Mouse (Mus musculus) embryonic stem cell, embryonic (primary cell): ENCODE measurements around the gene Plekhh2.
"Not testable (repeated sequence)": the region's sequence is repeated elsewhere in the genome, so short reads cannot be mapped to it uniquely, and the experiment has no call there.

ENCODE experiments used
- CTCF ChIA-PET, 4 experiments: fragments of 300-600 bp in 2 of 4; fragments of 350-600 bp in 2 of 4; sonication (Branson Sonifier 250); formaldehyde crosslinking; loops; one replicate each; lab custom pipeline; 2022; ENCODE audit warnings: inconsistent platforms in 2 of 4; lab: Charles Lee
- POLR2A ChIA-PET, 4 experiments: fragments of 300-600 bp in 2 of 4; fragments of 350-600 bp in 2 of 4; sonication (Branson Sonifier 250); formaldehyde crosslinking; loops; one replicate each; lab custom pipeline; 2022; ENCODE audit warnings: antibody characterized with exemption in 4 of 4, inconsistent platforms in 1 of 4; lab: Charles Lee

The Plekhh2 gene

DNA sequence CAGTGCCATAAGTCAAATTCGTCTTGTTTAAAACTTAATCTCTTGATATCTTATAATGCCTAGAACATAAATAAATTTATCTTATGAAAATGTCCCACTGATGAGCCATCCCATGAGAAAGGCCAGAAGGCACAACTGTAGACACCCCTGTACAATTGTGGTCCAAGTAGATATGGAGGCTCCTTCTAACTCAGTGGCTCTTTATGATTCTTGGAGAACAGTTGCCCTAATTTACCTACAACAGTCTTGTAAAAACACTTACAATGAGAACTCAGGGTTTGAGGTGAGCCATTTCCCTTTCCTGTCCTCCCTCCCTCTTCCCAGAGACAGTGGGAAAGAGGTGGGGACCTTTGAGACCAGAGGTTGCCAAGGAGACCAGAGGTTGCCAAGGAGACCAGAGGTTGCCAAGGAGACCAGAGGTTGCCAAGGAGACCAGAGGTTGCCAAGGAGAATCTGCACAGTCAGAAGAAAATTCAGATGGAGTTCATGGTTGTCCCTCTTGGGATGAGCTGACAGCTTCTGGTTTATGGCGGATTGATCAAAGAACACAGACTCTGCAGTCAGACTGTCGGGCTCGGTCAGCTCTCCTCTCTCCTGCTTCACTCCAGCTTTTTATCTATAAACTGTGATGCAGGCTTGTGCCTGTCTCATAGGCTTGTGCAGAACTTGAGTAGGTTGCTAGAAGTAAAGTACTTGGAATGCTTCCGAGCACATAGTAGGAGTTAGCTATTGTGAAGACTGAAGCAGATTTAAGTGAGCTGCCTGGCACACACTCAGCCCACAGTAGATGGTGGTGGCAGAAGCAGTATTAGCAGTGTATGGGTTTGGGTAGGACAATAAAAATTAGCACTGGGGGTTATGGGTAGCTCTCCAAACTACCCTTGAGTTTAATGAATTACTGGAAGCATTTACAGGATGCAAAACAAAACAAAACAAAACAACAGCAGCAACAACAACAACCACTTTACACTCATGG is 39.5 kb downstream of the Plekhh2 start:
- ChIA-PET CTCF (no interaction called here), POLR2A (no interaction called here)

DNA sequence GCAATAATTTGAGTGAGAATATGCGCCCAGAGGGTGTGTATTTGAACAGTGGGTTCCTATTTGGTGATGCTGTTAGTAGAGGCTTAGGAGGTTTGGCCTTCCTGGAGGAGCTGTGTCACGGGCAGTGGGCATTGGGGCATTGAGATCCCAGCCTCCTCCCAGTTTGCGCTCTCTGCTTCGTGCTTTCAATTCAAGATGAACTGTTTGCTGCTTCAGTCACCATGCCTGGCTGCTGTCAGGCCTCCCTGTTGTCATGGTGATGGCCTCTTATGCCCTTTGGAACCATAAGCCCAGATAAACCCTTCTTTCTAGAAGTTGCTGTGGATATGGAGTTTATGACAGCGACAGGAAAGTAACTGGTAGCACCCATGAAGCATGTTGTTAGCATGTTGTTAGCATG is 40.5 kb downstream of the Plekhh2 start:
- POLR2A ChIA-PET = interaction anchor here in 1 of 4 experiments (0.6 kb wide), 1 partner anchor 31 kb away, joined by 5 read pairs; no protein-coding TSS in a partner anchor

DNA sequence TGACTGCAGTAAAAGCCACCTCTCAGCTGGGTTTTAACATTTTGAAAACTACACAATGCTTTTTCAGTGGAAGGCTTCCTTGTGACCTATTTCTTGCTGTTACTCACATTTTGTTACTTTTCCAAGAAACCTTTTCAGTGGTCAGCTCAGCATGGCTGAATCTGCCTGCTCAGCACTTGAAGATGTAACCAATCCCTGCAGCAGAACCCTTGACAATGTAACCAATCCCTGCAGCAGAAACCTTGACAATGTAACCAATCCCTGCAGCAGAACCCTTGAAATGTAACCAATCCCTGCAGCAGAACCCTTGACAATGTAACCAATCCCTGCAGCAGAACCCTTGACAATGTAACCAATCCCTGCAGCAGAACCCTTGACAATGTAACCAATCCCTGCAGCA is 52.6 kb downstream of the Plekhh2 start:
- POLR2A ChIA-PET, CTCF ChIA-PET: not testable (repeated sequence)

More for the DNA sequence above, 40.5 kb downstream of the Plekhh2 start:
- CTCF ChIA-PET = no interaction called here

- POLR2A ChIA-PET = interaction anchor here in 1 of 4 experiments (1.6 kb wide), 1 partner anchor 9 kb away, joined by 6 read pairs; no protein-coding TSS in a partner anchor
Measured at GRCm38 (mm10) chr17:84565762-84566161, 54.1 kb downstream of the Plekhh2 start.

GRCm38 (mm10) chr17:84566773-84567555 is 55.3 kb downstream of the Plekhh2 start:
- POLR2A ChIA-PET = interaction anchor here (0.6 to 1.6 kb wide), 12 partner anchors 8 to 582 kb away, joined by 3 to 7 read pairs (median 3); partner anchors contain the start of gene Plekhh2 (in 1 of the 4)
- CTCF ChIA-PET = interaction anchor here in 3 of 4 experiments (0.5 to 1.1 kb wide), 4 partner anchors 73 to 569 kb away, joined by 3 to 4 read pairs (median 4); no protein-coding TSS in a partner anchor

More at GRCm38 (mm10) chr17:84565762-84566161, 54.1 kb downstream of the Plekhh2 start:
- CTCF ChIA-PET = interaction anchor here in 1 of 4 experiments (0.6 kb wide), 1 partner anchor 77 kb away, joined by 4 read pairs; no protein-coding TSS in a partner anchor

- POLR2A ChIA-PET = no interaction called here
- CTCF ChIA-PET = no interaction called here
Measured at GRCm38 (mm10) chr17:84568807-84569206, 57.1 kb downstream of the Plekhh2 start.

GRCm38 (mm10) chr17:84569770-84570169 is 58.1 kb downstream of the Plekhh2 start:
- ChIA-PET POLR2A (interaction anchor here in 1 of 4 experiments (2.2 kb wide), 1 partner anchor 58 kb away, joined by 5 read pairs; the partner anchor contains the start of gene Plekhh2), CTCF (no interaction called here)

- ChIA-PET POLR2A (interaction anchor here in 1 of 4 experiments (0.7 to 2.2 kb wide), 3 partner anchors 60 to 105 kb away, joined by 3 to 5 read pairs (median 5); partner anchors contain the start of gene Plekhh2), CTCF (interaction anchor here in 1 of 4 experiments (0.6 kb wide), 1 partner anchor 33 kb away, joined by 4 read pairs; no protein-coding TSS in a partner anchor)
Measured at GRCm38 (mm10) chr17:84571629-84572028, 59.9 kb downstream of the Plekhh2 start.

DNA sequence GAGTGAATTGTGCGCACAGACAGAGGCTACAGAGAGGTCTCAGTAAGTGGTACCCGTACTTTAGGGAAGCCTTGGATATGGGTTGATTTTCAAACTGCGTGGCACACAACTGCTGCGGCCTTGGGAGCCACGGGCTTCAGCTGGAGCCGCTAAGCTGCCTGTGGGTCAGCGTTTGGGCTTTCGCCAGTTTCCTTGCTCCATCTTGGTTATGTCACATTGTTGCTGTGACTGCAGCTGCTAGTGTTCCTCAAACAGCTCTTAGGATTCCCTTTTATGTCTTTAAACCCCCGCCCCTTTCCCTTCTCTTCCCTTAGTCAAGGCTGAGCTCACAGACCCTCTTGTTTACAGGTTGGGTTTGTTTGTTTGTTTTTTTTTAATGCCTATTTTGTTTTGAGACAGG is 61.6 kb downstream of the Plekhh2 start:
- ChIA-PET POLR2A (interaction anchor here (0.6 to 2.3 kb wide), 6 partner anchors 12 to 1486 kb away, joined by 3 to 9 read pairs (median 6); partner anchors contain the start of gene Plekhh2 (in 1 of the 4)), CTCF (interaction anchor here in 2 of 4 experiments (0.6 to 1.3 kb wide), 3 partner anchors 27 to 585 kb away, joined by 3 to 5 read pairs (median 4); no protein-coding TSS in a partner anchor)

GRCm38 (mm10) chr17:84573940-84574339 is 62.2 kb downstream of the Plekhh2 start:
- POLR2A ChIA-PET = interaction anchor here in 3 of 4 experiments (0.6 to 2.3 kb wide), 9 partner anchors 8 to 219 kb away, joined by 3 to 9 read pairs (median 5); partner anchors contain the start of gene Plekhh2 (in 1 of the 3)
- CTCF ChIA-PET = interaction anchor here in 3 of 4 experiments (0.6 to 1.3 kb wide), 4 partner anchors 459 to 1591 kb away, joined by 3 to 10 read pairs (median 4); no protein-coding TSS in a partner anchor

DNA sequence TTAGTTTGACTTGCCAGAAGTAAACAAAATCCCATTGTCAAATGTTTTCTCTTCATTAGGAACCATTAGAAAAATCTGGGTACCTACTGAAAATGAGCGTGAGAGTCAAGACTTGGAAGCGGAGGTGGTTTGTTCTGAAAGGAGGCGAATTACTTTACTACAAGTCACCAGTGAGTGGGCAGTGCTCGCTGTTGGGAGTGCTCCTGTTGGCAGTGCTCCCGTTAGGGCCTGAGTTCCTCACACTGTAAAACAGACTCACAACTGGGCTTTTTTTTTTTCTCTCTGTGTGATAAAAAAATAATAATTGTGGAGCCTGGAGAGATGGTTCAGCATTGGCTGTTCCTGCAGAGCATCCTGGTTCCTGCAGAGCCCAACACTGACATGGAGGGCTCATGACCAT is 63.4 kb downstream of the Plekhh2 start:
- POLR2A ChIA-PET = interaction anchor here in 3 of 4 experiments (1.0 to 2.3 kb wide), 4 partner anchors 9 to 21 kb away, joined by 3 to 9 read pairs (median 6); no protein-coding TSS in a partner anchor
- CTCF ChIA-PET = interaction anchor here in 1 of 4 experiments (1.0 kb wide), 1 partner anchor 29 kb away, joined by 3 read pairs; no protein-coding TSS in a partner anchor

DNA sequence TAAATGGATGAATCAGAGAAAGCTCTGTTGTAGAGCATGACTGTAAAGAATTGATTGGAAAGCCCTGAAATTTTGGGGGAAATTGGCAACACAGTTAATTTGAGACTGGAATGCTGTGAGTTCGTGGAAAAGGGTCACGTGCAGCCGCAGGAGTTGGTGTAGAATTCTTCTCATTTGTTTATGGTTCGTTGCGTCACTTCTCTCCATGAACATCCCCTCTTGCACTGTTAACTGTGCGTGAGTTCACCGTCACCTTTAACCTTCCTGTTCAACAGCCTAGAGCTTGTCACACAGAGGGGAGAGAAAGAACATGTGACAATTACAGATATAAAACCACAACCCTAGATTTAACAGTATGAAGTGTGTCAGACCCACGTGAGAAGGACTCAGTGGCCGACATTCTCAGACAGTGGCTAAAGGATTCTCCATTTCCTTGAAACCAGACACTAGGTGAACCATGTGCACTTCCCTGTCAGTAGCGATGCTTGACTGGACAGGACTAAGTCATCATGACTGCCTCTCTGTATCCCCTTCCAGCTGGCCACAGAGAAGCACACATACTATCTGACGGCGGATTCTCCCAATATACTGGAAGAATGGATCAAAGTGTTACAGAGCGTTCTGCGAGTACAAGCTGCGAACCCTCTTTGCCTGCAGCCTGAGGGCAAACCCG is 65.1 kb downstream of the Plekhh2 start:
- POLR2A ChIA-PET = no interaction called here
- CTCF ChIA-PET = interaction anchor here in 1 of 4 experiments (0.7 kb wide), 1 partner anchor 121 kb away, joined by 9 read pairs; no protein-coding TSS in a partner anchor

GRCm38 (mm10) chr17:84579249-84579648 is 67.6 kb downstream of the Plekhh2 start:
- POLR2A ChIA-PET = no interaction called here
- CTCF ChIA-PET = no interaction called here

DNA sequence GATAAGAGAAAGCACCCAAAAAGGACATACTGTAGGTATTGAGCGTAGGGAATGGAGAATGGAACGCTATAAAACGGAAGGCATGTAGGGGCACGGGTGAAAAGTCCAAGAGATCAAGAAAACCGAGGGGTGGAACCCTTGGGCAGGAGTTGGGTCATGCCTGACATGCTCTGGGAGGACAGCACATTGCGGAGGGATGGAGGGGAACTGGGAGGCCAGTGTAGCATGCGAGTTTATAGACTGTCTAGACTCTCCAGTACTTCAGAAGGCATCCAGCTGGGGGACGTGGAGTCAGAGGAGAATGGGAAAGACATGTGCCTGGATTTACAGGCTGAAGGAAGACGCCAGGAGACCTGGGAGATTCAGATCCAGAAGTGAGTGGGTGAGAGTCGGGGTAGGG is 68.1 kb downstream of the Plekhh2 start:
- POLR2A ChIA-PET = no interaction called here
- CTCF ChIA-PET = no interaction called here

GRCm38 (mm10) chr17:84580821-84581220 is 69.1 kb downstream of the Plekhh2 start:
- ChIA-PET POLR2A (interaction anchor here in 1 of 4 experiments (1.5 kb wide), 1 partner anchor 10 kb away, joined by 6 read pairs; no protein-coding TSS in a partner anchor), CTCF (no interaction called here)

- CTCF ChIA-PET = interaction anchor here in 1 of 4 experiments (0.5 kb wide), 1 partner anchor 104 kb away, joined by 3 read pairs; no protein-coding TSS in a partner anchor
- POLR2A ChIA-PET = interaction anchor here in 1 of 4 experiments (1.5 kb wide), 1 partner anchor 9 kb away, joined by 6 read pairs; no protein-coding TSS in a partner anchor
Measured at GRCm38 (mm10) chr17:84581740-84582414, 70.2 kb downstream of the Plekhh2 start.

GRCm38 (mm10) chr17:84584107-84584506 is 72.4 kb downstream of the Plekhh2 start:
- CTCF ChIA-PET = no interaction called here
- POLR2A ChIA-PET = interaction anchor here in 1 of 4 experiments (1.0 to 1.4 kb wide), 2 partner anchors 10 to 73 kb away, joined by 3 to 5 read pairs; partner anchors contain the start of gene Plekhh2
